Mouse (Mus musculus) MEL (cell line): ENCODE results near the gene Gm7073. TPM values are rescaled to one million over a fixed set of nuclear protein-coding genes. Genes with fewer than 3 reads are reported as not detected.

ENCODE experiments used
- DNase-seq: peaks from one replicate; pipeline ENCODE4 v3.0.0; 2011; ENCODE audit warnings: low read depth, low spot score
- H3K27ac ChIP-seq: 2 replicates; pipeline ENCODE4 v1.5.1; 2012; ENCODE audit warnings: low read depth, mild to moderate bottlenecking, control low read depth, low read length, moderate library complexity; ENCODE audit not compliant: control insufficient read depth
- H3K27me3 ChIP-seq, 2 experiments: fragments of 150-350 bp in 1 of 2; sonication (generic) in 1 of 2; 2 replicates each; pipeline ENCODE4 v1.6.1; 2012; ENCODE audit warnings: low read length in 2 of 2, mild to moderate bottlenecking in 2 of 2, improper control_type of control experiment in 1 of 2, moderate library complexity in 1 of 2; ENCODE audit not compliant: insufficient read depth in 2 of 2, control insufficient read depth in 1 of 2
- H3K36me3 ChIP-seq, 2 experiments: 2 replicates each; pipeline ENCODE4 v1.6.1; 2012 to 2014; ENCODE audit warnings: low read length in 2 of 2, improper control_type of control experiment in 1 of 2, inconsistent platforms in 1 of 2, mild to moderate bottlenecking in 1 of 2; ENCODE audit not compliant: insufficient read depth in 2 of 2, control insufficient read depth in 1 of 2
- H3K4me1 ChIP-seq, 2 experiments: fragments of 150-350 bp in 1 of 2; sonication (generic) in 1 of 2; 2 replicates each; pipeline ENCODE4 v1.6.1; 2012; ENCODE audit warnings: low read length in 2 of 2, improper control_type of control experiment in 1 of 2, mild to moderate bottlenecking in 1 of 2; ENCODE audit not compliant: insufficient read depth in 2 of 2, control insufficient read depth in 1 of 2
- H3K4me3 ChIP-seq, 2 experiments: fragments of 150-350 bp in 1 of 2; sonication (generic) in 1 of 2; 2 replicates each; pipeline ENCODE4 v1.5.1; 2012; ENCODE audit warnings: low read depth in 2 of 2, low read length in 2 of 2, mild to moderate bottlenecking in 2 of 2, moderate library complexity in 2 of 2, control low read depth in 1 of 2, improper control_type of control experiment in 1 of 2; ENCODE audit not compliant: control insufficient read depth in 1 of 2, insufficient read depth in 1 of 2
- H3K79me2 ChIP-seq: 2 replicates; pipeline ENCODE4 v1.6.1; 2012; ENCODE audit warnings: mild to moderate bottlenecking, low read length, moderate library complexity; ENCODE audit not compliant: control insufficient read depth, poor library complexity, insufficient read depth
- H3K9ac ChIP-seq: 2 replicates; pipeline ENCODE4 v1.6.1; 2012; ENCODE audit warnings: low read depth, mild to moderate bottlenecking, control low read depth, low read length, moderate library complexity; ENCODE audit not compliant: control insufficient read depth, poor library complexity, severe bottlenecking
- H3K9me3 ChIP-seq: fragments of 150-350 bp; sonication (generic); replicated peaks from 2 replicates; pipeline ENCODE4 v1.6.1; 2012; ENCODE audit warnings: mild to moderate bottlenecking, low read length, improper control_type of control experiment, moderate library complexity; ENCODE audit not compliant: insufficient read depth
- BHLHE40 ChIP-seq: IDR thresholded peaks from 2 replicates; pipeline ENCODE4 v1.6.1; 2012; ENCODE audit warnings: low read depth, mild to moderate bottlenecking, inconsistent platforms, low read length, improper control_type of control experiment, borderline replicate concordance
- CHD1 ChIP-seq: IDR thresholded peaks from 2 replicates; pipeline ENCODE4 v1.6.1; 2012; ENCODE audit warnings: low read depth, mild to moderate bottlenecking, inconsistent platforms, low read length, improper control_type of control experiment
- CHD2 ChIP-seq: IDR thresholded peaks from 2 replicates; pipeline ENCODE4 v1.6.1; 2011; ENCODE audit warnings: low read length, improper control_type of control experiment
- CTCF ChIP-seq, 3 experiments: IDR thresholded peaks in 2 of 3; conservative IDR thresholded peaks in 1 of 3; 2 replicates each; pipeline ENCODE4 v1.5.1; 2011 to 2012; ENCODE audit warnings: low read length in 3 of 3, low read depth in 2 of 3, mild to moderate bottlenecking in 2 of 3, improper control_type of control experiment in 1 of 3, inconsistent platforms in 1 of 3, mixed read lengths in 1 of 3, moderate library complexity in 1 of 3; ENCODE audit not compliant: control insufficient read depth in 1 of 3, insufficient read depth in 1 of 3, poor library complexity in 1 of 3, severe bottlenecking in 1 of 3
- E2F4 ChIP-seq: IDR thresholded peaks from 2 replicates; pipeline ENCODE4 v1.6.1; 2011; ENCODE audit warnings: low read depth, low read length, improper control_type of control experiment, borderline replicate concordance
- EP300 ChIP-seq, 2 experiments: IDR thresholded peaks; 2 replicates each; pipeline ENCODE4 v1.6.1; 2011; ENCODE audit warnings: improper control_type of control experiment in 2 of 2, low read length in 2 of 2, low read depth in 1 of 2, mild to moderate bottlenecking in 1 of 2
- GABPA ChIP-seq: IDR thresholded peaks from 2 replicates; pipeline ENCODE4 v1.6.1; 2012; ENCODE audit warnings: low read depth, mild to moderate bottlenecking, inconsistent platforms, low read length, improper control_type of control experiment, moderate library complexity
- HCFC1 ChIP-seq: IDR thresholded peaks from 2 replicates; pipeline ENCODE4 v1.6.1; 2012; ENCODE audit warnings: low read depth, mild to moderate bottlenecking, inconsistent platforms, low read length, improper control_type of control experiment, moderate library complexity
- JUND ChIP-seq: IDR thresholded peaks from 2 replicates; pipeline ENCODE4 v1.6.1; 2011; ENCODE audit warnings: low read depth, mild to moderate bottlenecking, improper control_type of control experiment, low read length
- KAT2A ChIP-seq: conservative IDR thresholded peaks from 2 replicates; pipeline ENCODE4 v1.6.1; 2012; ENCODE audit warnings: low read depth, low read length, improper control_type of control experiment, inconsistent platforms
- MAFK ChIP-seq: IDR thresholded peaks from 2 replicates; pipeline ENCODE4 v1.6.1; 2011; ENCODE audit warnings: low read depth, mild to moderate bottlenecking, low read length, improper control_type of control experiment, borderline replicate concordance
- MAZ ChIP-seq: IDR thresholded peaks from 2 replicates; pipeline ENCODE4 v1.6.1; 2012; ENCODE audit warnings: low read depth, mild to moderate bottlenecking, inconsistent platforms, low read length, improper control_type of control experiment
- MYB ChIP-seq: IDR thresholded peaks from 2 replicates; pipeline ENCODE4 v1.6.1; 2011; ENCODE audit warnings: mild to moderate bottlenecking, low read depth, low read length, improper control_type of control experiment
- MYC ChIP-seq: IDR thresholded peaks from 2 replicates; pipeline ENCODE4 v1.6.1; 2011; ENCODE audit warnings: low read depth, mild to moderate bottlenecking, low read length, improper control_type of control experiment, moderate library complexity
- NELFE ChIP-seq: IDR thresholded peaks from 2 replicates; pipeline ENCODE4 v1.6.1; 2011; ENCODE audit warnings: low read depth, low read length, improper control_type of control experiment
- NRF1 ChIP-seq: IDR thresholded peaks from 2 replicates; pipeline ENCODE4 v1.6.1; 2014; ENCODE audit warnings: low read depth, mild to moderate bottlenecking, inconsistent platforms, low read length, improper control_type of control experiment, moderate library complexity; ENCODE audit not compliant: poor library complexity, insufficient read depth, severe bottlenecking
- POLR2A ChIP-seq, 2 experiments: IDR thresholded peaks; 2 replicates each; pipeline ENCODE4 v1.6.1; 2011 to 2012; ENCODE audit warnings: low read length in 2 of 2, mild to moderate bottlenecking in 2 of 2, control low read depth in 1 of 2, improper control_type of control experiment in 1 of 2, low read depth in 1 of 2, moderate library complexity in 1 of 2; ENCODE audit not compliant: control insufficient read depth in 1 of 2, insufficient read depth in 1 of 2, poor library complexity in 1 of 2
- RAD21 ChIP-seq: IDR thresholded peaks from 2 replicates; pipeline ENCODE4 v1.6.1; 2011; ENCODE audit warnings: mild to moderate bottlenecking, low read depth, low read length, improper control_type of control experiment
- SMC3 ChIP-seq: IDR thresholded peaks from 2 replicates; pipeline ENCODE4 v1.6.1; 2011; ENCODE audit warnings: low read depth, low read length, improper control_type of control experiment
- TBP ChIP-seq: IDR thresholded peaks from 2 replicates; pipeline ENCODE4 v1.8.0; 2011; ENCODE audit warnings: low read depth, low read length, improper control_type of control experiment
- TCF12 ChIP-seq: IDR thresholded peaks from 2 replicates; pipeline ENCODE4 v1.6.1; 2014; ENCODE audit warnings: low read depth, mild to moderate bottlenecking, inconsistent platforms, low read length, improper control_type of control experiment, moderate library complexity
- ZC3H11A ChIP-seq: IDR thresholded peaks from 2 replicates; pipeline ENCODE4 v1.6.1; 2012; ENCODE audit warnings: low read depth, mild to moderate bottlenecking, inconsistent platforms, low read length, improper control_type of control experiment
- ZKSCAN1 ChIP-seq: IDR thresholded peaks from 2 replicates; pipeline ENCODE4 v1.6.1; 2012; ENCODE audit warnings: low read depth, mild to moderate bottlenecking, inconsistent platforms, low read length, improper control_type of control experiment, moderate library complexity
- polyA plus RNA-seq, 2 experiments: library from polyadenylated mRNA; stranded (reverse) in 1 of 2; unstranded in 1 of 2; fragments of >175 nt in 1 of 2; fragments of >200 nt in 1 of 2; gene quantifications; 2 replicates each; pipeline versions ENCODE4 v1.2.1 to v1.2.4; 2012; ENCODE audit warnings: low replicate concordance in 2 of 2, low read depth in 1 of 2; ENCODE audit not compliant: insufficient read length in 2 of 2, insufficient read depth in 1 of 2, missing spikeins in 1 of 2
- total RNA-seq: library from RNA; depleted of rRNA; stranded (reverse); fragments of 300-350 nt; gene quantifications from 2 replicates; pipeline ENCODE4 v1.2.3, GENCODE M21; 2012

Gm7073 gene
- total and polyA plus RNA-seq, 3 experiments, result not detected

GRCm38 (mm10) chrX:60405681-60406080 lies 133.4 kb downstream of the Gm7073 start:
- Histone ChIP-seq H3K9ac (peak overlapping the region; percentile 73), H3K9me3 (no peaks in the 10 kb centered on the region), H3K4me1 (0 out of 4 replicates have a peak, but pooled peaks cover 0 to 1% of the 10 kb centered on the region in 2 experiments), H3K4me3 (peak overlapping the region; percentile 59 to 68), H3K79me2 (peaks cover 23% of the 10 kb centered on the region), H3K27me3 (no peaks in the 10 kb centered on the region), H3K36me3 (peaks cover 0 to 12% of the 10 kb centered on the region in 2 experiments; a peak in 2 of 4 replicates), H3K27ac (peak overlapping the region; percentile 32; the same call in 1 of the 2 replicates)
- TF ChIP-seq POLR2A (IDR thresholded peaks at IDR 0.05; ENCODE audit: control insufficient read depth in 1 of 2, insufficient read depth in 1 of 2, low read depth in 1 of 2, low read length in 2 of 2, poor library complexity in 1 of 2) (no peak), EP300 (IDR thresholded peaks at IDR 0.05; ENCODE audit: low read depth in 1 of 2, low read length in 2 of 2) (no peak), MAZ (no peak), GABPA (no peak), RAD21 (no peak)
- DNase-seq, result peak; percentile 56

GRCm38 (mm10) chrX:60404668-60405044 lies 134.4 kb downstream of the Gm7073 start:
- peak overlapping the region; percentile 97 for H3K27ac ChIP-seq
- no peaks in the 10 kb centered on the region for H3K9me3 ChIP-seq
- peak; percentile 89 for DNase-seq
- peaks cover 0 to 12% of the 10 kb centered on the region in 2 experiments; a peak in 2 of 4 replicates for H3K36me3 ChIP-seq
- peak overlapping the region; percentile 99 for H3K9ac ChIP-seq
- peak; percentile 54; the same call in 1 of the 2 replicates for TF ChIP-seq NRF1
- TF ChIP-seq SMC3, result peak; percentile 33
- peak; percentile 55; the same call in 1 of the 2 replicates for TF ChIP-seq TBP
- TF ChIP-seq ZC3H11A, result peak; percentile 12; the same call in 1 of the 2 replicates
- TF ChIP-seq KAT2A, result peak; percentile 57; the same call in 1 of the 2 replicates
- peak; percentile 26; the same call in 1 of the 2 replicates for TF ChIP-seq NELFE
- TF ChIP-seq ZKSCAN1, result no peak
- TF ChIP-seq POLR2A (IDR thresholded peaks at IDR 0.05; ENCODE audit: control insufficient read depth in 1 of 2, insufficient read depth in 1 of 2, low read depth in 1 of 2, low read length in 2 of 2, poor library complexity in 1 of 2), result peak; percentile 0 to 78; a peak in 3 of 4 replicates
- peak; percentile 96 for TF ChIP-seq HCFC1
- TF ChIP-seq BHLHE40, result no peak
- TF ChIP-seq CHD2, result no peak
- TF ChIP-seq E2F4, result peak; percentile 75; the same call in 1 of the 2 replicates
- peak; percentile 52 for TF ChIP-seq RAD21
- TF ChIP-seq CTCF (IDR thresholded peaks at IDR 0.05 in 2 of 3, conservative IDR thresholded peaks at IDR 0.05 in 1 of 3; ENCODE audit: control insufficient read depth in 1 of 3, insufficient read depth in 1 of 3, low read depth in 2 of 3, low read length in 3 of 3, poor library complexity in 1 of 3, severe bottlenecking in 1 of 3), result peak in 2 of 3 experiments; percentile 40 to 42; a peak in 4 of 6 replicates
- TF ChIP-seq MAZ, result 0 out of 2 replicates have a peak, but pooled peaks have one; percentile 33
- TF ChIP-seq TCF12, result 0 out of 2 replicates have a peak, but pooled peaks have one; percentile 8
- TF ChIP-seq JUND, result no peak
- 0 out of 2 replicates have a peak, but pooled peaks have one; percentile 17 for TF ChIP-seq MYC
- TF ChIP-seq CHD1, result no peak
- TF ChIP-seq MAFK, result no peak
- TF ChIP-seq MYB, result no peak
- peaks cover 27% of the 10 kb centered on the region for H3K79me2 ChIP-seq
- H3K4me1 ChIP-seq, result peaks cover 0 to 6% of the 10 kb centered on the region in 2 experiments; a peak in 2 of 4 replicates
- H3K27me3 ChIP-seq, result no peaks in the 10 kb centered on the region
- H3K4me3 ChIP-seq, result peak overlapping the region; percentile 79 to 81
